Mouse (Mus musculus) heart, embryonic 15.5 days (tissue): ENCODE measurements around the gene Plch1. TPM values are rescaled to one million over a fixed set of nuclear protein-coding genes. Genes with fewer than 3 reads are reported as not detected.

ENCODE experiments used
- ATAC-seq: fragments of 200-750 bp; cut with Nextera tagmentation; replicated peaks from 2 replicates; pipeline ENCODE4 v1.8.0; 2017; ENCODE audit warnings: low read depth, moderate TSS enrichment; ENCODE audit not compliant: insufficient number of reproducible peaks, insufficient read depth, low FRiP score
- H3K27ac ChIP-seq: fragments of 300-500 bp; sonication (generic); 2 replicates; pipeline ENCODE4 v1.5.1; 2015; ENCODE audit warnings: mild to moderate bottlenecking, inconsistent platforms
- H3K27me3 ChIP-seq: fragments of 300-500 bp; sonication (generic); 2 replicates; pipeline ENCODE4 v1.6.1; 2015; ENCODE audit warnings: inconsistent platforms
- H3K36me3 ChIP-seq: fragments of 300-500 bp; sonication (generic); 2 replicates; pipeline ENCODE4 v1.6.1; 2015; ENCODE audit warnings: mild to moderate bottlenecking, inconsistent platforms
- H3K4me1 ChIP-seq: fragments of 300-500 bp; sonication (generic); replicated peaks from 2 replicates; pipeline ENCODE4 v1.6.1; 2015; ENCODE audit warnings: inconsistent platforms
- H3K4me2 ChIP-seq: fragments of 300-500 bp; sonication (generic); 2 replicates; pipeline ENCODE4 v1.6.1; 2015; ENCODE audit warnings: inconsistent platforms, mild to moderate bottlenecking, moderate library complexity
- H3K4me3 ChIP-seq: fragments of 300-500 bp; sonication (generic); 2 replicates; pipeline ENCODE4 v1.5.1; 2015; ENCODE audit warnings: mild to moderate bottlenecking, inconsistent platforms
- H3K9ac ChIP-seq: fragments of 300-500 bp; sonication (generic); 2 replicates; pipeline ENCODE4 v1.6.1; 2015; ENCODE audit warnings: mild to moderate bottlenecking, inconsistent platforms
- H3K9me3 ChIP-seq: fragments of 300-500 bp; sonication (generic); replicated peaks from 2 replicates; pipeline ENCODE4 v1.6.1; 2016; ENCODE audit warnings: inconsistent platforms
- WGBS: fragments of 180-500 bp; shearing (Covaris S2); methylation state at CpG from one replicate; pipeline ENCODE4 v1.1.7; 2015; ENCODE audit warnings: mixed read lengths; 5-methylcytosine and 5-hydroxymethylcytosine counted together
- polyA plus RNA-seq: library from polyadenylated mRNA; unstranded; fragments of >200 nt; fragmentation: Nextera tagmentation; extraction: Ambion mirVana; gene quantifications from 2 replicates; pipeline ENCODE4 v1.2.1, GENCODE M21; 2015

The Plch1 gene
- polyA plus RNA-seq, 1 experiment from 2014 or later = 0.40 TPM

GRCm38 (mm10) chr3:63668779-63669178, 230.5 kb downstream of the Plch1 start:
- no peak overlapping the region for H3K4me2 ChIP-seq
- H3K4me3 ChIP-seq = no peak overlapping the region
- no peaks in the 10 kb centered on the region for H3K4me1 ChIP-seq
- 74% methylated on average over 4 of the region's 4 CpGs for WGBS
- H3K9ac ChIP-seq = no peak overlapping the region
- H3K9me3 ChIP-seq = no peaks in the 10 kb centered on the region
- H3K27me3 ChIP-seq = no peaks in the 10 kb centered on the region
- H3K27ac ChIP-seq = no peak overlapping the region
- no peak for ATAC-seq
- no peaks in the 10 kb centered on the region for H3K36me3 ChIP-seq

DNA sequence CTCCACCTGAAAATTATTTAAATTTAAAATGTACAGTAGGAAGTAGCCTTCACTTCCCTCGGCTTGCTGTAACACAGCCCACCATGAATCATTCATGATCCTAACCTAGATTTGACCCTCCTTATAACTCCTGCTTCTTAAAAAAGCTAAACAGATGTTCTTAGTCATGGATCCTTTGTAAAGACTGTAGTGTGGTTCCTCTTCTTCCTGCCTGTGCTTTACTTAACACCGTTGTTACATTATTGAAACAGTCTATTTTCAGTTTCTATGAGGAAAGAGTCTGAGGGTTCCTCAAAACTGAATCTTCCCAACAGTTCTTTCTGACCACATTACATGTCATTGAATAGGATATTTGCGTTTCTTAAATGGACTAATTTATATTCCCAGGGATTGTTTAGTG, 234.0 kb downstream of the Plch1 start:
- Histone ChIP-seq H3K27ac (no peak overlapping the region), H3K27me3 (no peaks in the 10 kb centered on the region), H3K4me2 (no peak overlapping the region), H3K4me3 (no peak overlapping the region), H3K4me1 (no peaks in the 10 kb centered on the region), H3K9ac (no peak overlapping the region), H3K9me3 (no peaks in the 10 kb centered on the region), H3K36me3 (no peaks in the 10 kb centered on the region)
- ATAC-seq = no peak
- 70% methylated on average over 3 of the region's 3 CpGs for WGBS

GRCm38 (mm10) chr3:63664575-63665243, 234.6 kb downstream of the Plch1 start:
- Histone ChIP-seq H3K4me3 (no peak overlapping the region), H3K36me3 (no peaks in the 10 kb centered on the region), H3K27me3 (no peaks in the 10 kb centered on the region), H3K27ac (no peak overlapping the region), H3K9ac (no peak overlapping the region), H3K9me3 (no peaks in the 10 kb centered on the region), H3K4me1 (no peaks in the 10 kb centered on the region), H3K4me2 (no peak overlapping the region)
- 73% methylated on average over 6 of the region's 6 CpGs for WGBS
- no peak for ATAC-seq

Other genes with a start within 250 kb of the Plch1 start
- 4.3 and 4.9 TPM in 2 replicates for gene E130311K13Rik, start 30.0 kb upstream of the Plch1 start, polyA plus RNA-seq
- gene Slc33a1, start 65.3 kb upstream of the Plch1 start, polyA plus RNA-seq = 9.2 and 10.5 TPM in 2 replicates
- 32.3 and 33.6 TPM in 2 replicates for gene Gmps, start 76.6 kb upstream of the Plch1 start, polyA plus RNA-seq
- 0.01 and 0.05 TPM in 2 replicates for gene Vmn2r1, start 182.1 kb upstream of the Plch1 start, polyA plus RNA-seq
- gene Vmn2r2, start 242.5 kb upstream of the Plch1 start, polyA plus RNA-seq = not detected in 2 replicates